Mouse (Mus musculus) liver, embryonic 16.5 days (tissue): ENCODE results near the gene Pmf1. TPM values are rescaled to one million over a fixed set of nuclear protein-coding genes. Genes with fewer than 3 reads are reported as not detected.
A peak's percentile ranks its signal among the peaks of the same experiment; 100 is the strongest.

Experiments
- ATAC-seq: fragments of 200-750 bp; cut with Nextera tagmentation; 2 replicates; pipeline ENCODE4 v1.8.0; 2017; ENCODE audit warnings: low read depth, mild to moderate bottlenecking, moderate number of reproducible peaks, moderate library complexity
- H3K27ac ChIP-seq: fragments of 300-500 bp; sonication (generic); 2 replicates; pipeline ENCODE4 v1.5.1; 2014; ENCODE audit warnings: mild to moderate bottlenecking, low read length
- H3K27me3 ChIP-seq: fragments of 300-500 bp; sonication (generic); 2 replicates; pipeline ENCODE4 v1.6.1; 2014; ENCODE audit warnings: low read depth, low read length, mixed read lengths; ENCODE audit not compliant: control insufficient read depth, insufficient read depth
- H3K36me3 ChIP-seq: fragments of 300-500 bp; sonication (generic); 2 replicates; pipeline ENCODE4 v1.6.1; 2014; ENCODE audit warnings: mild to moderate bottlenecking; ENCODE audit not compliant: control insufficient read depth, insufficient read depth
- H3K4me1 ChIP-seq: fragments of 300-500 bp; sonication (generic); 2 replicates; pipeline ENCODE4 v1.6.1; 2014; ENCODE audit warnings: low read depth, low read length, mixed read lengths; ENCODE audit not compliant: control insufficient read depth
- H3K4me2 ChIP-seq: fragments of 300-500 bp; sonication (generic); 2 replicates; pipeline ENCODE4 v1.6.1; 2014; ENCODE audit warnings: low read depth, low read length, mixed read lengths
- H3K4me3 ChIP-seq: fragments of 300-500 bp; sonication (generic); 2 replicates; pipeline ENCODE4 v1.5.1; 2014; ENCODE audit warnings: low read depth, mild to moderate bottlenecking, low read length
- H3K9ac ChIP-seq: fragments of 300-500 bp; sonication (generic); 2 replicates; pipeline ENCODE4 v1.6.1; 2014; ENCODE audit warnings: low read depth, low read length
- H3K9me3 ChIP-seq: fragments of 300-500 bp; sonication (generic); replicated peaks from 2 replicates; pipeline ENCODE4 v1.6.1; 2016; ENCODE audit warnings: low read length; ENCODE audit not compliant: control insufficient read depth
- WGBS: fragments of 180-500 bp; shearing (Covaris S2); extraction: QIAGEN DNeasy Blood & Tissue Kit; methylation state at CpG from one replicate; pipeline ENCODE4 v1.1.7; 2014; ENCODE audit not compliant: insufficient replicate concordance; 5-methylcytosine and 5-hydroxymethylcytosine counted together
- microRNA-seq: library from miRNA; unstranded; fragments of <30 nt; microRNA quantifications from one replicate; pipeline ENCODE4, GENCODE M21; 2016
- polyA plus RNA-seq: library from polyadenylated mRNA; unstranded; fragments of >200 nt; fragmentation: Nextera tagmentation; extraction: Ambion mirVana; gene quantifications from 2 replicates; pipeline ENCODE4 v1.2.1, GENCODE M21; 2015

The Pmf1 gene
- polyA plus RNA-seq, 1 experiment from 2014 or later, result 69.7 TPM

DNA sequence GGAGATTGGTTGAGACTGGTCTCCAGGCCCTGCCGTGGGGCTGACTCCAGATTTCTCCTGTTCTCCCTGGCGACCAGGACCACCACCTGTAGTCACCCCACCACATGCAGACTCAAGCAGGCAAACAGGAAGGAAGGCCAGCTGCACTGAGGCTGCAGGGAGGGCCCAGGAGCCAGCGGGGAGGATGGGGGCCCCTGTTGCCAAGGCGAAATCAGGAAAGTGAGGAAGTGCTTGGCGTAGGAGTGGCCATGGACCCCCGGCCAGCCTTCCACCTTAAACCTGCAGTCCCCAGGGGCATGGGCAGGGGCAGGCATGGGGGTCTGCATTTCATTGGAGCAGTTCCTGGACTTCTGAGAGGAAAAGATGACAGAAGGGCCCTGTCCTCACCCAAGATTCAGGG lies 49.0 kb downstream of the Pmf1 start:
- Histone ChIP-seq H3K4me2 (no peak overlapping the region), H3K36me3 (peaks cover 58% of the 10 kb centered on the region), H3K27ac (no peak overlapping the region), H3K9me3 (no peaks in the 10 kb centered on the region), H3K9ac (no peak overlapping the region), H3K4me3 (no peak overlapping the region), H3K4me1 (peaks cover 51% of the 10 kb centered on the region), H3K27me3 (peaks cover 13% of the 10 kb centered on the region)
- ATAC-seq, result no peak
- 50% methylated on average over 6 of the region's 6 CpGs for WGBS

DNA sequence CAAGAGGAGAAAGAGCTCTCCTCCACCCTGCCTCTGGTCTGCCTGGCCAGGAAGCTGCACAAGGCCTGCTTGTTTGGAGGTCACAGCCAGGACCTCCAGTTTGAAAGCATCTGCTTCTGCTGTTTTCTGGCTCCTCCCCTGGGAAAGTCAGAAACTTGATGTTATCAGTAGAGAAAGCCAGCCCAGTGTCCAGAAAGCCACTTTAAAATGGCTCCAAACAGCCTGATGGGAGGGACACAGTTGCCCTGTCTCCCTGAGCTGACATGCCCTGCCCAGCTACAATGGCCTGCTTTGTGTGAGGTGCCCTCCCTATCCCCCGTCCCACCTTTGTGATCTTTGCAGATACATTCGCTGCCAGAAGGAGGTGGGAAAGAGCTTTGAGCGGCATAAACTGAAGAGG lies 50.1 kb downstream of the Pmf1 start:
- 75% methylated on average over 3 of the region's 3 CpGs for WGBS
- H3K27ac ChIP-seq, result 0 out of 2 replicates have a peak overlapping the region, but pooled peaks have one; percentile 5
- no peaks in the 10 kb centered on the region for H3K9me3 ChIP-seq
- no peak overlapping the region for H3K9ac ChIP-seq
- H3K27me3 ChIP-seq, result peaks cover 2% of the 10 kb centered on the region; the same call in 1 of the 2 replicates
- H3K4me1 ChIP-seq, result peaks cover 42% of the 10 kb centered on the region
- H3K4me3 ChIP-seq, result no peak overlapping the region
- no peak for ATAC-seq
- peaks cover 69% of the 10 kb centered on the region for H3K36me3 ChIP-seq
- H3K4me2 ChIP-seq, result no peak overlapping the region

DNA sequence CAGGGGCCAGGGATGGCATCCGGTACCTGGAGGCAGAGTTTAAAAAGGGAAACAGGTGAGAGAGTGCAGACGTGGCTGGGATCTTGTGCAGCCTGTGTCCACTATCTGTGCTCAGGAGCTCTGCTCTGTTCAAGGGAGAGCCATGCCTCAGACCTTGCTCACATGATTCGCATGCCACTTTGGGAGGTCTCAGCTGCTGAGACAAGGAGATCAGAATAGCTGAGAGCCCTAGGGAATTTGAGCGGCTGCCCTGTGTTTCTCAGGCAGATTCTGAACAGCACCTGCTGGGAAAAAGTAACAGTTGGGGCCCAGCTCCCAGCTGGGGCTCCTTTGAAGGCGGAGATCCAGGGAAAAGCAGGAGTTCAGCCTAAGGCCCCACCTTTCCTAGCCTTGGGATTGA lies 50.5 kb downstream of the Pmf1 start:
- H3K9me3 ChIP-seq, result no peaks in the 10 kb centered on the region
- H3K36me3 ChIP-seq, result peaks cover 73% of the 10 kb centered on the region
- no peak overlapping the region for H3K4me2 ChIP-seq
- no peak overlapping the region for H3K4me3 ChIP-seq
- ATAC-seq, result no peak
- 83% methylated on average over 5 of the region's 5 CpGs for WGBS
- 0 out of 2 replicates have a peak overlapping the region, but pooled peaks have one; percentile 5 for H3K27ac ChIP-seq
- H3K9ac ChIP-seq, result no peak overlapping the region
- H3K4me1 ChIP-seq, result peaks cover 37% of the 10 kb centered on the region
- no peaks in the 10 kb centered on the region for H3K27me3 ChIP-seq

DNA sequence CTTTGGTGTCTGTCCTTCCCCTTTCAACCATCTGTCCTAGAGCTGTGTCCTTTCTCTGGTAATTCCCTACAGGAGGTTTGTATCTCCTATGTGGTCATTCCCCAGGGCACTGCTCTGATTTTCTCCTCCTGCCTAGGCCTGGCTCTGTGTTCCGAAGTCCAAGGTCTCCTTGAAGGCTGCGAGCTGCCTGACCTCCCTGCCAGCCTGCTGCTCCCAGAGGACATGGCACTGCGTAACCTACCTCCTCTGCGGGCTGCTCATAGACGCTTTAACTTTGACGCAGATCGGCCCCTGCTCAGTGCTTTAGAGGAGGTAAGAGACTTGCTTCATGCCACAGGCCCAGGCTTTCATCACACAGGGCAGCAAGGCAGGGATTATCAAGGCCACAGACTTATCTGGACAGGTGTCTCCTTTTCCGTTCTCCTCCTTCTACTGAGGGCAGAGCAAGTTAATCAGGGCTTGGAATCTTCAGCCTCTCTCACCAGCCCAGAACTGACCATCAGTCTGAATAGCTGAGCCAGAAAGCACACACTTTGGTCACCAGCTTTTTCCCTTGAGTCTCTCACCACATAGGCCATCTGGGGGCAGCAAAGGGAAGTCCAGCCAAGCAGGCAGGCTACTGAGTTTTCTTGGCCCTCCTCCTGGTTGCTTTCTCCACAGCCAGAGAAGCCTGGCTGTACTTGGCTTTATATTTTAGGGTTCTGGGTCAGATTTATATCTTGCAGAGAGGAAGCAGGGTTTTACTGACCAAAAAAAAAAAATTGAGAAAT lies 55.5 kb downstream of the Pmf1 start:
- 91% methylated on average over 8 of the region's 8 CpGs for WGBS
- no peaks in the 10 kb centered on the region for H3K9me3 ChIP-seq
- ATAC-seq, result no peak
- no peaks in the 10 kb centered on the region for H3K27me3 ChIP-seq
- no peak overlapping the region for H3K4me2 ChIP-seq
- H3K36me3 ChIP-seq, result peaks cover 96% of the 10 kb centered on the region
- no peaks in the 10 kb centered on the region for H3K4me1 ChIP-seq
- H3K27ac ChIP-seq, result no peak overlapping the region
- no peak overlapping the region for H3K9ac ChIP-seq
- no peak overlapping the region for H3K4me3 ChIP-seq

DNA sequence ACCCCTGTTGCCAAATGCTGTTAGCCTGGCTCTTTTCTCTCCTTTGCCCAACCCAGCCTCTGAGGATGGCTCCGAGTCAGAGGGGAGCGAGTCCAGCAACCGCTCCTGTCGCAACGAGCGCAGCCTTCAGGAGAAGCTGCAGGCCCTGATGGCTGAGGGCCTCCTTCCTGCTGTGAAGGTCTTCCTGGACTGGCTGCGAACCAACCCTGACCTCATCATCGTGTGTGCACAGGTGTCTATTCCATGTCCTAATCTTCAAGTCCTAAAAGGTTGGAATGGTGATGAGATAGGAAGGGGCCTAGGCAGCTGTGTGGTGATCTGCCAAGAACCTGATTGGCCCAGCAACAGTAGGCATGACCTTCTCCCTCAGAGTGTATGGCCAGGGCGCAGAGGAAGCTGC lies 57.2 kb downstream of the Pmf1 start:
- Histone ChIP-seq H3K4me1 (no peaks in the 10 kb centered on the region), H3K4me2 (no peak overlapping the region), H3K36me3 (peaks cover 92% of the 10 kb centered on the region), H3K4me3 (no peak overlapping the region), H3K27ac (no peak overlapping the region), H3K9me3 (no peaks in the 10 kb centered on the region), H3K27me3 (no peaks in the 10 kb centered on the region), H3K9ac (no peak overlapping the region)
- ATAC-seq, result no peak
- 89% methylated on average over 9 of the region's 9 CpGs for WGBS

DNA sequence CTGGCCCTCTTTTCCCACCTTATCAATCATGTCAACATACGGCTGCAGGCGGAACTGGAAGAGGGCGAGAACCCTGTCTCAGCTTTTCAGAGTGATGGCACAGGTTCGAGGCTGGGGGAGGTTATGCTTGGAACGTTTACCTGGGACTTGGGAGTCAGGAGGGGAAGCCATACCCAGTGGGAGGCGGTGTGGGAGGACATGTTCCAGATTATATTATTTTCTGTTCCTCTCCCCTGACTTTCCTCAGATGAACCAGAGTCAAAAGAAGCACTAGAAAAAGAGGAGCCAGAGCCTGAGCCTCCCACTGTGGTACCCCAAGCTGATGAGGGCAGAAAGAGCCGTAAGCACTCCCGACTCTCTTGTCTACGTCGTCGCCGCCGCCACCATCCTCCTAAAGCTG lies 59.4 kb downstream of the Pmf1 start:
- no peak overlapping the region for H3K4me3 ChIP-seq
- no peaks in the 10 kb centered on the region for H3K4me1 ChIP-seq
- peaks cover 91% of the 10 kb centered on the region for H3K36me3 ChIP-seq
- 88% methylated on average over 13 of the region's 13 CpGs for WGBS
- H3K9me3 ChIP-seq, result no peaks in the 10 kb centered on the region
- H3K9ac ChIP-seq, result no peak overlapping the region
- no peaks in the 10 kb centered on the region for H3K27me3 ChIP-seq
- no peak for ATAC-seq
- H3K4me2 ChIP-seq, result no peak overlapping the region
- H3K27ac ChIP-seq, result no peak overlapping the region

Small RNA genes within 50 kb of the gene (microRNA-seq; reads per million reads assigned to microRNA genes)
- not detected for gene Mir7011

Other genes starting within 250 kb of the Pmf1 start
- gene Rhbg, start 155.6 kb downstream of the Pmf1 start, polyA plus RNA-seq, result 4.8 and 6.3 TPM in 2 replicates
- gene Gm38392, start 123.1 kb downstream of the Pmf1 start, polyA plus RNA-seq, result 0.35 TPM in 1 of 2 replicates, not detected in the other
- gene Tsacc, start 113.3 kb downstream of the Pmf1 start, polyA plus RNA-seq, result 4.1 and 4.7 TPM in 2 replicates
- gene Cct3, start 113.2 kb downstream of the Pmf1 start, polyA plus RNA-seq, result 213 and 227 TPM in 2 replicates
- 97.1 and 97.9 TPM in 2 replicates for gene Glmp, start 85.3 kb downstream of the Pmf1 start, polyA plus RNA-seq
- 1.0 and 1.4 TPM in 2 replicates for gene Tmem79, start 74.2 kb downstream of the Pmf1 start, polyA plus RNA-seq
- 27.7 and 30.8 TPM in 2 replicates for gene Smg5, start 74.1 kb downstream of the Pmf1 start, polyA plus RNA-seq
- 5.9 and 7.0 TPM in 2 replicates for gene Paqr6, start 45.7 kb downstream of the Pmf1 start, polyA plus RNA-seq
- 0.15 and 0.69 TPM in 2 replicates for gene Bglap3, start 37.6 kb downstream of the Pmf1 start, polyA plus RNA-seq
- gene Bglap2, start 31.6 kb downstream of the Pmf1 start, polyA plus RNA-seq, result not detected in 2 replicates
- gene Bglap, start 25.9 kb downstream of the Pmf1 start, polyA plus RNA-seq, result not detected in 2 replicates
- 10.0 and 11.8 TPM in 2 replicates for gene Slc25a44, start 14.8 kb upstream of the Pmf1 start, polyA plus RNA-seq
- gene Sema4a, start 50.9 kb upstream of the Pmf1 start, polyA plus RNA-seq, result 27.0 and 29.1 TPM in 2 replicates
- gene Lmna, start 99.6 kb upstream of the Pmf1 start, polyA plus RNA-seq, result 123 and 131 TPM in 2 replicates
- gene Mex3a, start 122.1 kb upstream of the Pmf1 start, polyA plus RNA-seq, result 0.44 and 0.53 TPM in 2 replicates
- 0.32 and 1.1 TPM in 2 replicates for gene Rab25, start 138.0 kb upstream of the Pmf1 start, polyA plus RNA-seq
- gene Lamtor2, start 142.7 kb upstream of the Pmf1 start, polyA plus RNA-seq, result 98.6 and 107 TPM in 2 replicates
- 14.8 and 16.4 TPM in 2 replicates for gene Ubqln4, start 143.4 kb upstream of the Pmf1 start, polyA plus RNA-seq
- 171 and 190 TPM in 2 replicates for gene Ssr2, start 165.5 kb upstream of the Pmf1 start, polyA plus RNA-seq
- gene Arhgef2, start 195.6 kb upstream of the Pmf1 start, polyA plus RNA-seq, result 16.4 and 20.0 TPM in 2 replicates
- not detected in 2 replicates for gene Rxfp4, start 242.8 kb upstream of the Pmf1 start, polyA plus RNA-seq